Mouse (Mus musculus) midbrain, embryonic 14.5 days (tissue): ENCODE data around the gene Aspm. TPM values are rescaled to one million over a fixed set of nuclear protein-coding genes. Genes with fewer than 3 reads are reported as not detected.

Experiments
- ATAC-seq: fragments of 200-750 bp; cut with Nextera tagmentation; 2 replicates; pipeline ENCODE4 v1.8.0; 2017; ENCODE audit warnings: moderate number of reproducible peaks, moderate library complexity; ENCODE audit not compliant: low FRiP score, low TSS enrichment
- DNase-seq: peaks from one replicate; pipeline ENCODE4 v3.0.0-alpha.2; 2015
- H3K27ac ChIP-seq: fragments of 300-500 bp; sonication (generic); replicated peaks from 2 replicates; pipeline ENCODE4 v1.5.1; 2014; ENCODE audit warnings: mild to moderate bottlenecking, low read depth, low read length, moderate library complexity
- H3K27me3 ChIP-seq: fragments of 300-500 bp; sonication (generic); 2 replicates; pipeline ENCODE4 v1.6.1; 2014; ENCODE audit warnings: low read length, control low read depth, mixed read lengths; ENCODE audit not compliant: control insufficient read depth, insufficient read depth
- H3K36me3 ChIP-seq: fragments of 300-500 bp; sonication (generic); 2 replicates; pipeline ENCODE4 v1.6.1; 2014; ENCODE audit warnings: low read length, control low read depth; ENCODE audit not compliant: control insufficient read depth, insufficient read depth
- H3K4me1 ChIP-seq: fragments of 300-500 bp; sonication (generic); 2 replicates; pipeline ENCODE4 v1.6.1; 2014; ENCODE audit warnings: mild to moderate bottlenecking, antibody characterized with exemption, low read length, control low read depth; ENCODE audit not compliant: control insufficient read depth, insufficient read depth
- H3K4me2 ChIP-seq: fragments of 300-500 bp; sonication (generic); 2 replicates; pipeline ENCODE4 v1.6.1; 2014; ENCODE audit warnings: mild to moderate bottlenecking, low read length, moderate library complexity
- H3K4me3 ChIP-seq: fragments of 300-500 bp; sonication (generic); replicated peaks from 2 replicates; pipeline ENCODE4 v1.5.1; 2014; ENCODE audit warnings: low read depth, low read length
- H3K9ac ChIP-seq: fragments of 300-500 bp; sonication (generic); replicated peaks from 2 replicates; pipeline ENCODE4 v1.6.1; 2014; ENCODE audit warnings: mild to moderate bottlenecking, low read length, moderate library complexity
- H3K9me3 ChIP-seq: fragments of 300-500 bp; sonication (generic); 2 replicates; pipeline ENCODE4 v1.6.1; 2016; ENCODE audit warnings: low read length, control low read depth, mixed read lengths; ENCODE audit not compliant: control insufficient read depth
- WGBS: fragments of 180-500 bp; shearing (Covaris S2); extraction: QIAGEN DNeasy Blood & Tissue Kit; methylation state at CpG from one replicate; pipeline ENCODE4 v1.1.7; 2014; 5-methylcytosine and 5-hydroxymethylcytosine counted together
- polyA plus RNA-seq: library from polyadenylated mRNA; unstranded; fragments of >200 nt; fragmentation: Nextera tagmentation; extraction: Ambion mirVana; gene quantifications from 2 replicates; pipeline ENCODE4 v1.2.1, GENCODE M21; 2014

The Aspm gene
- polyA plus RNA-seq, 1 experiment from 2014 or later = 6.1 TPM

DNA sequence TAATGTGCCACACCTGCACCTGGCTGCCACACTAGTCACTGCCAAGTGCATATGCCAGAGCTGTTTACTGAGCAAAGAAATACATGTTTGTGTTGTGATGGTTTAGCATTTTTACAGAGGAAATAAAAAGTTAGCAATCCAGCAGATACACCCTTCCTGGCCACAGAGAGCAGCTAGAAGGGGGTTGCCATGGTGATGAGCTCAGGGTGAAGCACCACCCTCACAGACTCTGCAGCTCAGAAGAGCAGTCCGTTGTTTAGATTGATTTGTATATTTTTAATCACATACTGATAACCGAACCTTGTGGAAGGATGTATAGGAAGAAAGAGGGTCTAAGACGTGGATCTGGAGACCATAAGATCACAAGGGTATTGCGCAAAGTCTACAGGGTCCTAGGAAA, 26.6 kb downstream of the Aspm start:
- no peaks in the 10 kb centered on the region for H3K9me3 ChIP-seq
- no peaks in the 10 kb centered on the region for H3K4me1 ChIP-seq
- no peak overlapping the region for H3K4me2 ChIP-seq
- H3K4me3 ChIP-seq = no peak overlapping the region
- H3K36me3 ChIP-seq = peaks cover 11% of the 10 kb centered on the region; the same call in 1 of the 2 replicates
- H3K27me3 ChIP-seq = no peaks in the 10 kb centered on the region
- ATAC-seq (no peak), DNase-seq (peak; percentile 15)
- WGBS = 84% methylated on average over 4 of the region's 4 CpGs
- H3K9ac ChIP-seq = no peak overlapping the region
- no peak overlapping the region for H3K27ac ChIP-seq

DNA sequence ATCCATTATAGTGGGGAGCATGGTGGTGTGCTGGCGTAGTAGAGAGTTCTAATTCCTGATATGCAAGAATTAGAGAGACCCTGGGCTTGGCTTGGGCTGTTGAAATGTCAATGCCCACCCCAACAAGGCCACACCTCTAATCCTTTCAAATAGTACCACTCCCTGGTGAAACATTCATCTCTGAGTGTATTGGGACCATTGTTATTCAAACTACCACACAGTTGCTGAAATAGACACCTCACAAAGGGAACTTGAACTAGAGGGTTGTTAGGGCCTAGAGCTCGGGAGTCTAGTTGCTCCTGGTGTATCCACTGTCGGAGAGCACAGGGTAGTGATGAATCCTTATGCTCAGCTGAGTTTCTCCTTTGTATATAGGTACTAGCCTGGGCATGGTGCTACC, 40.1 kb downstream of the Aspm start:
- H3K9me3 ChIP-seq = no peaks in the 10 kb centered on the region
- no peak overlapping the region for H3K4me3 ChIP-seq
- DNase-seq (no peak), ATAC-seq (no peak)
- H3K9ac ChIP-seq = no peak overlapping the region
- H3K4me2 ChIP-seq = no peak overlapping the region
- 64% methylated on average over 3 of the region's 3 CpGs for WGBS
- peaks cover 23% of the 10 kb centered on the region for H3K36me3 ChIP-seq
- H3K27me3 ChIP-seq = no peaks in the 10 kb centered on the region
- no peaks in the 10 kb centered on the region for H3K4me1 ChIP-seq
- H3K27ac ChIP-seq = no peak overlapping the region

GRCm38 (mm10) chr1:139495408-139495807, 40.8 kb downstream of the Aspm start:
- no peak for DNase-seq
- Histone ChIP-seq H3K4me2 (no peak overlapping the region), H3K4me1 (no peaks in the 10 kb centered on the region), H3K36me3 (peaks cover 16% of the 10 kb centered on the region; the same call in 1 of the 2 replicates), H3K27ac (no peak overlapping the region), H3K9ac (no peak overlapping the region), H3K4me3 (no peak overlapping the region), H3K27me3 (no peaks in the 10 kb centered on the region), H3K9me3 (no peaks in the 10 kb centered on the region)
- ATAC-seq = no peak
- 99% methylated on average over 2 of the region's 2 CpGs for WGBS

DNA sequence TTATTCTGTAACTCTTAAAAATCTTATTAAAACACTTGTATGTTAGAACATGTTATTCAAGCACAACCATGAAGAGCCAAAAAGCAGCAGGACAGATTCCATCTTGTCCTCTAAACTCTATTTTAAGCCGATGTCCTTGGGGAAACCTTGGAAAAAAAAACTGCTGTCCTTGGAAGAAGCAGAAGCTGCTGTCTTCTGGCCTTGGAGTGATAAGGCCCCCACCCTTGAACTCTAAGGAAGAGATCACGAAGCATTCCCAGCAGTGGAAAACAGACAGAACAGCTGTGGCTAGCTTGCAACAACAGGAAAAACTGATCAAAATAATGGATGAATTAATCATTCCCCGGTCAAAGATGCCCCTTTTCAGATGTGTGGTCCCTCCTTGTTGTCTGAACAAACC, 41.6 kb downstream of the Aspm start:
- no peak overlapping the region for H3K4me2 ChIP-seq
- H3K9me3 ChIP-seq = no peaks in the 10 kb centered on the region
- no peak overlapping the region for H3K27ac ChIP-seq
- ATAC-seq (no peak), DNase-seq (no peak)
- no peak overlapping the region for H3K4me3 ChIP-seq
- H3K27me3 ChIP-seq = no peaks in the 10 kb centered on the region
- 90% methylated on average over 3 of the region's 3 CpGs for WGBS
- H3K4me1 ChIP-seq = no peaks in the 10 kb centered on the region
- no peak overlapping the region for H3K9ac ChIP-seq
- H3K36me3 ChIP-seq = peaks cover 15% of the 10 kb centered on the region; the same call in 1 of the 2 replicates

DNA sequence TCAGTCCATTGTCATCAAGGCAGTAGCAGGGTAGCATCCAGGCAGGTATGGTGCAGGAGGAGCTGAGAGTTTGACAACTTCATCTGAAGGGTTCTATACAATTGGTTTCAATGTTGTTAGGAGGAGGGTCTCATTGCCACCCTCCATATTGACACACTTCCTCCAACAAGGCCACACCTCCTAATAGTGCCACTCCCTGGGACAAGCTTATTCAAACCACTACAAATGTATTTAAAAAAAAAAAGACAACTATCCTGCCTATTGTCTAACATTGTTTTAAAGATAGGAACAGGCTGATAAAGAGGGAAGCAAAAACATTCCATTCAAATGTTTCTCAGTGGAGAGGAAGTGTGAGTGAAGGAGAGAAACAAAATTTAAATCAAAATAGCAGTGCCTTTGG, 45.2 kb downstream of the Aspm start:
- Histone ChIP-seq H3K4me2 (no peak overlapping the region), H3K36me3 (no peaks in the 10 kb centered on the region), H3K27ac (no peak overlapping the region), H3K27me3 (no peaks in the 10 kb centered on the region), H3K9me3 (no peaks in the 10 kb centered on the region), H3K4me1 (no peaks in the 10 kb centered on the region), H3K9ac (no peak overlapping the region), H3K4me3 (no peak overlapping the region)
- ATAC-seq = no peak
- no peak for DNase-seq

GRCm38 (mm10) chr1:139501258-139501752, 46.7 kb downstream of the Aspm start, which contains the start of gene F13b:
Gene F13b (plus strand): TSS chr1:139501702.
- 88% methylated on average over 3 of the region's 3 CpGs for WGBS
- Histone ChIP-seq H3K9ac (no peak within 1 kb of the TSS), H3K27ac (no peak within 1 kb of the TSS), H3K27me3 (no peaks in the 10 kb centered on the region), H3K4me1 (no peaks in the 10 kb centered on the region), H3K4me3 (no peak within 1 kb of the TSS), H3K36me3 (no peaks in the 10 kb centered on the region), H3K4me2 (no peak within 1 kb of the TSS), H3K9me3 (no peaks in the 10 kb centered on the region)
- ATAC-seq (no peak), DNase-seq (no peak)

- Histone ChIP-seq H3K4me2 (no peak overlapping the region), H3K9me3 (no peaks in the 10 kb centered on the region), H3K9ac (no peak overlapping the region), H3K27me3 (no peaks in the 10 kb centered on the region), H3K4me3 (no peak overlapping the region), H3K4me1 (no peaks in the 10 kb centered on the region), H3K36me3 (no peaks in the 10 kb centered on the region), H3K27ac (no peak overlapping the region)
- no peak for ATAC-seq
- no peak for DNase-seq
- 95% methylated on average over 12 of the region's 12 CpGs for WGBS
These were observed 60.0 kb downstream of the Aspm start for GRCm38 (mm10) chr1:139514556-139514955.

Other genes with a start within 250 kb of the Aspm start
- 2.0 and 3.0 TPM in 2 replicates for gene Crb1, start 77.7 kb upstream of the Aspm start, polyA plus RNA-seq
- 27.2 and 35.9 TPM in 2 replicates for gene Zbtb41, start 32.5 kb upstream of the Aspm start, polyA plus RNA-seq
- gene F13b, start 46.9 kb downstream of the Aspm start, polyA plus RNA-seq = not detected in 2 replicates
- not detected in 2 replicates for gene Cfhr1, start 105.5 kb downstream of the Aspm start, polyA plus RNA-seq